Mouse (Mus musculus) splenic B cell, adult 2 months (primary cell): ENCODE data around the gene Rap1gap.

Experiments
- DNase-seq: peaks from one replicate; pipeline ENCODE4 v3.0.0-alpha.2; 2011; ENCODE audit warnings: low read depth, low spot score
- H3K27me3 ChIP-seq: 2 replicates; pipeline ENCODE4 v1.6.1; 2012; ENCODE audit warnings: mild to moderate bottlenecking, low read length, moderate library complexity, mixed read lengths; ENCODE audit not compliant: control insufficient read depth, poor library complexity, insufficient read depth, severe bottlenecking
- H3K36me3 ChIP-seq: 2 replicates; pipeline ENCODE4 v1.6.1; 2012; ENCODE audit warnings: mild to moderate bottlenecking, low read length, moderate library complexity, mixed read lengths; ENCODE audit not compliant: control insufficient read depth, poor library complexity, insufficient read depth, severe bottlenecking

Rap1gap gene

GRCm38 (mm10) chr4:137650912-137651311 lies 13.6 kb upstream of the Rap1gap start:
- DNase-seq = no peak
- Histone ChIP-seq H3K36me3 (peaks cover 19% of the 10 kb centered on the region), H3K27me3 (no peaks in the 10 kb centered on the region)

- Histone ChIP-seq H3K27me3 (no peaks in the 10 kb centered on the region), H3K36me3 (peaks cover 16% of the 10 kb centered on the region)
- DNase-seq = no peak
Observed at GRCm38 (mm10) chr4:137652835-137653346, 11.6 kb upstream of the Rap1gap start.

GRCm38 (mm10) chr4:137655241-137656031 lies 9.1 kb upstream of the Rap1gap start:
- Histone ChIP-seq H3K27me3 (no peaks in the 10 kb centered on the region), H3K36me3 (peaks cover 10% of the 10 kb centered on the region)
- DNase-seq = no peak

GRCm38 (mm10) chr4:137657674-137658073 lies 6.9 kb upstream of the Rap1gap start:
- DNase-seq = no peak
- H3K27me3 ChIP-seq = no peaks in the 10 kb centered on the region
- peaks cover 8% of the 10 kb centered on the region for H3K36me3 ChIP-seq

- no peaks in the 10 kb centered on the region for H3K27me3 ChIP-seq
- no peak for DNase-seq
- peaks cover 5% of the 10 kb centered on the region for H3K36me3 ChIP-seq
Observed at GRCm38 (mm10) chr4:137659541-137659940, 5.0 kb upstream of the Rap1gap start.

- no peaks in the 10 kb centered on the region; the same call in 1 of the 2 replicates for H3K27me3 ChIP-seq
- no peak for DNase-seq
- H3K36me3 ChIP-seq = peaks cover 5% of the 10 kb centered on the region
Observed at GRCm38 (mm10) chr4:137660364-137661077, 4.0 kb upstream of the Rap1gap start.

- Histone ChIP-seq H3K36me3 (peaks cover 3% of the 10 kb centered on the region; the same call in 1 of the 2 replicates), H3K27me3 (no peaks in the 10 kb centered on the region; the same call in 1 of the 2 replicates)
- DNase-seq = no peak
Observed at GRCm38 (mm10) chr4:137661078-137661450, 3.5 kb upstream of the Rap1gap start.

GRCm38 (mm10) chr4:137661547-137661946 lies 3.0 kb upstream of the Rap1gap start:
- Histone ChIP-seq H3K27me3 (no peaks in the 10 kb centered on the region; the same call in 1 of the 2 replicates), H3K36me3 (no peaks in the 10 kb centered on the region)
- no peak for DNase-seq

- no peak for DNase-seq
- H3K36me3 ChIP-seq = no peaks in the 10 kb centered on the region
Observed at GRCm38 (mm10) chr4:137663491-137663890, 1.0 kb upstream of the Rap1gap start.

GRCm38 (mm10) chr4:137664980-137665675 lies 602 bp downstream of the Rap1gap start:
- DNase-seq = no peak
- Histone ChIP-seq H3K27me3 (no peaks in the 10 kb centered on the region; the same call in 1 of the 2 replicates), H3K36me3 (no peaks in the 10 kb centered on the region)

More at GRCm38 (mm10) chr4:137663491-137663890, 1.0 kb upstream of the Rap1gap start:
- H3K27me3 ChIP-seq = no peaks in the 10 kb centered on the region; the same call in 1 of the 2 replicates

- no peaks in the 10 kb centered on the region for H3K36me3 ChIP-seq
- no peak for DNase-seq
- no peaks in the 10 kb centered on the region; the same call in 1 of the 2 replicates for H3K27me3 ChIP-seq
Observed at GRCm38 (mm10) chr4:137665791-137666190, 1.3 kb downstream of the Rap1gap start.

GRCm38 (mm10) chr4:137666283-137666957 lies 1.9 kb downstream of the Rap1gap start:
- Histone ChIP-seq H3K27me3 (no peaks in the 10 kb centered on the region; the same call in 1 of the 2 replicates), H3K36me3 (no peaks in the 10 kb centered on the region)
- no peak for DNase-seq

- DNase-seq = no peak
- H3K27me3 ChIP-seq = no peaks in the 10 kb centered on the region; the same call in 1 of the 2 replicates
- no peaks in the 10 kb centered on the region for H3K36me3 ChIP-seq
Observed at GRCm38 (mm10) chr4:137666958-137667345, 2.4 kb downstream of the Rap1gap start.

- H3K27me3 ChIP-seq = no peaks in the 10 kb centered on the region; the same call in 1 of the 2 replicates
Observed at GRCm38 (mm10) chr4:137667747-137668146, 3.2 kb downstream of the Rap1gap start.

More at GRCm38 (mm10) chr4:137667747-137668146, 3.2 kb downstream of the Rap1gap start:
- no peaks in the 10 kb centered on the region for H3K36me3 ChIP-seq
- DNase-seq = no peak
